Mouse (Mus musculus) frontal cortex, adult 2 months (tissue): ENCODE data around the gene Sf1. TPM values are rescaled to one million over a fixed set of nuclear protein-coding genes. Genes with fewer than 3 reads are reported as not detected.
A peak's percentile ranks its signal among the peaks of the same experiment; 100 is the strongest.

Source experiments
- DNase-seq, 2 experiments: peaks; one replicate each; pipeline ENCODE4 v3.0.0; 2022; ENCODE audit warnings: low spot score in 1 of 2; ENCODE audit errors: extremely low spot score in 1 of 2
- polyA plus RNA-seq: library from polyadenylated mRNA; depleted of rRNA; stranded (reverse); fragments of >200 nt; gene quantifications from 2 replicates; pipeline ENCODE4 v1.2.3, GENCODE M21; 2012

The Sf1 gene
- polyA plus RNA-seq, 1 experiment = 186 TPM

GRCm38 (mm10) chr19:6340524-6341452 lies 22.7 kb upstream of the Sf1 start, which contains the start of gene Map4k2:
Gene Map4k2 (plus strand): TSS chr19:6341135.
- peak in 1 of 2 experiments; percentile 78 for DNase-seq

GRCm38 (mm10) chr19:6341453-6342077 lies 21.9 kb upstream of the Sf1 start:
- no peak for DNase-seq

GRCm38 (mm10) chr19:6342276-6342933 lies 21.1 kb upstream of the Sf1 start:
- no peak for DNase-seq

DNA sequence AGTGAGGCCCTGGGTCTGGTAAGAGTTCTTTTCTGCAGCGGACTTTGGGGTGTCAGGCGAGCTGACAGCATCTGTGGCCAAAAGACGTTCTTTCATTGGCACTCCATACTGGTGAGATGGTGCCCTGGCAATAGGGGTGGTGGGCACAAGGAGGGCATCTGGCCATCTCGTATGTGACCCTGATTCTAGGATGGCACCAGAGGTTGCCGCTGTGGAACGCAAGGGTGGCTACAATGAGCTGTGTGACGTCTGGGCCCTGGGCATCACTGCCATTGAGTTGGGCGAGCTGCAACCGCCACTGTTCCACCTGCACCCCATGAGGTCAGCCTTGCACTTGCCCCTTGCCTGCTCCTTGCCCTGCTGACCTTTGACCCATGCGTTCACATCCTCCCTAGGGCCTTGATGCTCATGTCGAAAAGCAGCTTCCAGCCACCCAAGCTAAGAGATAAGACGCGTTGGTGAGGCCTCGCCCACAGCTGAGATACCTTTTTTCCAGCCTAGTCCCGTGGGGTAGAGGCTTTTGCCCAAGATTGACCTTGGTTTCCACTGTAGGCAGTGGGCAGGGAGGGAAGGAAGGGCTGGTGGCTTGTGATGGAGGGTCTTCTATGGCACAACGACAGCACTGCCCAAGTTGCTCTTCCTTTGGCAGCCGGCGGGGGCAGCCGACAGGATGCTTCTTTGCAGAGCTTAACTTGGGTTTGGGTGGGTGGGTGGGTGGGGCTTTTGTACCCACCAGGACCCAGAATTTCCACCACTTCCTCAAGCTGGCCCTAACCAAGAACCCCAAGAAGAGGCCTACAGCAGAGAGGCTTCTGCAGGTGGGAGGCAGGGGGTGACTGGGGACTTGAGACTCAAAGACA lies 20.2 kb upstream of the Sf1 start:
- no peak for DNase-seq

- no peak for DNase-seq
These were observed 19.5 kb upstream of the Sf1 start for GRCm38 (mm10) chr19:6343996-6344395.

DNA sequence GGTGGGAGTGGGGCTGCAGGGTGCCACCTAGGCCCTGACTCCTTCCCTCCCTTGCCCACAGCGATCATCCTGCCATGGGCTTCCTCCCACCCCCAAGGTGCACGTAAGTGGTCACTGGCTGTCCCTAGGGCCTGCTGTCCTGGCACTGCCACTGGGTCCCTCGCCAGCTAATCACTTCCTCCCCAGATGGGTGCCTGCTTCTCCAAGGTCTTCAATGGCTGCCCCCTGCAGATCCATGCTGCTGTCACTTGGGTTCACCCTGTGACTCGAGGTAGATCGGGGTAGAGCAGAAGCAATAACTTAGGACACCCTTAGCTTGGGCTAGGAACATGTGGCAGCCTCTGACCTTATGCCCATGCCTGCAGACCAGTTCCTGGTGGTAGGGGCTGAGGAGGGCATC lies 17.5 kb upstream of the Sf1 start:
- DNase-seq = no peak

- DNase-seq = no peak
These were observed 16.8 kb upstream of the Sf1 start for GRCm38 (mm10) chr19:6346661-6347060.

GRCm38 (mm10) chr19:6347615-6348014 lies 15.9 kb upstream of the Sf1 start:
- DNase-seq = no peak

DNA sequence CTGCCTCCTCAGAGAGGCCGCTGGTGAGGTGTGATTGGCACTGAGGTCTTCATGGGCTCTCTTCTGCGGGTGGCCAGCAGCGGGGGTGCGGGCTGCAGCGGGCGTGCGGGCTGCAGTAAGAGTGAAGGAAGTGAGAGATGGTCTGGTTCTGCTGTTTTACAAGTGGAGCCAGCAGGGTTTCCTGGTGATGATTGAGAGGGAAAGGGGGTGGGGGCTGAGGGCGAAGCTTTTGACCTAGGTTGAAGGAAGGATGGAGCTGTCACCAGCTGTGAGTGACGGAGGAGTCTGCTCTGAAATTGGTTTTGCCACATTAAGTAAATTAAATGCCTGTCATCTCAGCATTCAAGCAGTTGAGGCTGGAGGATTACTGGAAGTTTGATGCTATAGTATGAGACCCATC lies 14.8 kb upstream of the Sf1 start:
- DNase-seq = no peak

GRCm38 (mm10) chr19:6349215-6349983 lies 14.1 kb upstream of the Sf1 start:
- DNase-seq = no peak

GRCm38 (mm10) chr19:6351431-6352106 lies 11.9 kb upstream of the Sf1 start:
- DNase-seq = no peak

- DNase-seq = no peak
These were observed 11.4 kb upstream of the Sf1 start for GRCm38 (mm10) chr19:6352107-6352505.

DNA sequence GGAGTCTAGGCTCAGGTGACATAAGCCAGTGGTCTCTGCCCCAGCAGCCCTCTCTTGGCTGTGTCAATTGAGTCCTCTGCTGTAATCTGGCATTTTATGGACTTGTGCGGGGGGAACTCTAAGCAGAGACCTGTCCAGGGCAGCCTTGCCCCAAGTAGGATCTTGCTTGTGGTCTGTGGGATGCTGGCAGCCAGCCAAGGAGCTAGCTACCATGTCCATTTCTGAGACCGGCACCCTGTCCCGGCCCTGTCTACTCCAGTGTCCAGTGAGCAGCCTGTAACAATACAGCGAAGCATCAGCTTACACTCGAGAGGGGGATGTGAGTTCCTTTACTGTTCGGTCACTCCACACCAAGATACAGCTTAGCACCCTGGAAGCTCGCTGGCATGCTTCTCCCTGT lies 9.5 kb upstream of the Sf1 start:
- DNase-seq = no peak

- no peak for DNase-seq
These were observed 2.2 kb upstream of the Sf1 start for GRCm38 (mm10) chr19:6361291-6361690.

DNA sequence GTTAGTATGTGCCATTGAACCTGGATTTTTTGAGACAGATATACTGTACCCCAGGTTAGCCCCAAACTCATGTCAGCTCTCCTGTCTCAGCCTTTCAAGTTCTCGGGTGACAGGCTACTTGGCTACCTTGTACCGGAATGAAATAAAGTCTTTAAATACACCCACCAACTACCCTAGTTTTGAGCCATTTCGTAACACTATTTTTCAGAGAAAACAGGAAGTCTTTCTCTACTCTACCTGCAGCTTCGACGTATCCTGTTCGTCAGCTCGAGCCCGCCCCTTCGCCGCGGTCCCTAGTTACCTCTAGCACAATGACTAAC lies 439 bp upstream of the Sf1 start:
- DNase-seq = no peak

DNA sequence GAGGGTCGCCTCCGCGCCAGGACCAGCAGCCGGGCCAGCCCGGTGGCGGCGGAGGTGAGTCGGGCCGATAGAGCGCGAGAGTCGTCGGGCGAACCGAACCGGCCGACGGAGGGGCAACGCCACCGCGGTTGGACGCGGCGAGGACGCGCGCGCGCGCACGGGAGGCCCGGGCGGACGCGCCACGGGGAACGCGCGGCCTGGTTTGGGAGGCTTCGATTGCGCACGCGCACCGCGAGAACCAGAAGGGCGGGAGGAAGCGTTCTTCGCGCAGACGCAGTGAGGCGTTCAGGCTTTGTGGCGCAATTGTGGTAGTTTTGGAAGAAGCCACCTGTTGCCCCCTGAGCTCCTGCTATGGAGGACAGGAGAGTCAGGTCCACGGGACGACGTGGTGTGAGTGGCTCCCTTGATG lies 831 bp downstream of the Sf1 start:
- DNase-seq = peak; percentile 82 to 94

DNA sequence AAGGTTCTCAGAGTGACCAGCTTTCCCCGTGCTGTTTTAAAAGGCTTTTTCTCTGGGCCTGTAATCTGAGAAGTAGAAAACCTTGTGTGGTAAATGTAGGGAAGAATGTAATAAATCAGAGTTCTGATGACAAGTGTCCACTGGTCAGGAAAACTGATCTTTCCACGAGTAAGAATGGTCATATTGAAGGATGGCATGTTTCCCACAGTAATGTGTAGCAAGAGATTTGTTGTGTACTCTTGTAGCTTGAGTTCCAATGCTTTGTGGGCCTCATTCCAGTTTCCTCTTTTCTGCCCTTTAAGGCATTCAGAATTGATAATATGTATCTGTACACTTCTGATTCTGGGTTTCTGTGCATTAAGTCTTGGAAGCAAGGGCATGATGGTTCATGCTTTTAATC lies 1.4 kb downstream of the Sf1 start:
- DNase-seq = no peak

GRCm38 (mm10) chr19:6370175-6370574 lies 6.7 kb downstream of the Sf1 start:
- no peak for DNase-seq

GRCm38 (mm10) chr19:6372433-6372832 lies 8.9 kb downstream of the Sf1 start:
- no peak for DNase-seq
